Mouse (Mus musculus) megakaryocyte, embryonic 14.5 days (primary cell): Measurements from ENCODE around the gene Zdhhc22. TPM values are rescaled to one million over a fixed set of nuclear protein-coding genes. Genes with fewer than 3 reads are reported as not detected.

Experiments used
- H3K27me3 ChIP-seq: replicated peaks from 2 replicates; pipeline ENCODE3; 2012; ENCODE audit warnings: inconsistent platforms
- H3K36me3 ChIP-seq: replicated peaks from 2 replicates; pipeline ENCODE3; 2012; ENCODE audit warnings: low read length, inconsistent platforms, mixed read lengths
- H3K4me1 ChIP-seq: 2 replicates; pipeline ENCODE4 v1.6.1; 2012; ENCODE audit warnings: inconsistent platforms
- H3K4me3 ChIP-seq: replicated peaks from 2 replicates; pipeline ENCODE3; 2012; ENCODE audit warnings: moderate library complexity, mild to moderate bottlenecking, inconsistent platforms
- H3K9me3 ChIP-seq: 2 replicates; pipeline ENCODE4 v1.6.1; 2012; ENCODE audit warnings: inconsistent platforms
- FLI1 ChIP-seq: IDR thresholded peaks from 2 replicates; pipeline ENCODE4 v1.6.1; 2012; ENCODE audit warnings: low read length, inconsistent platforms, mixed read lengths
- GATA1 ChIP-seq: IDR thresholded peaks from 3 replicates; pipeline ENCODE4 v1.6.1; 2012; ENCODE audit warnings: mixed read lengths, low read length, inconsistent platforms, borderline replicate concordance
- polyA plus RNA-seq: library from polyadenylated mRNA; stranded (reverse); fragments of >175 nt; gene quantifications from 2 replicates; pipeline ENCODE4 v1.2.3, GENCODE M21; 2012; ENCODE audit warnings: low replicate concordance; ENCODE audit not compliant: insufficient read depth

The Zdhhc22 gene
- polyA plus RNA-seq, 1 experiment: not detected

- Histone ChIP-seq H3K4me3 (no peak overlapping the region), H3K36me3 (no peaks in the 10 kb centered on the region), H3K27me3 (peaks cover 86% of the 10 kb centered on the region), H3K4me1 (peaks cover 11% of the 10 kb centered on the region; the same call in 1 of the 2 replicates), H3K9me3 (no peaks in the 10 kb centered on the region)
- TF ChIP-seq GATA1: no peak
- no peak for TF ChIP-seq FLI1
These were observed 6.6 kb downstream of the Zdhhc22 start for GRCm38 (mm10) chr12:86983470-86984193.

- TF ChIP-seq GATA1: no peak
- TF ChIP-seq FLI1: no peak
- H3K36me3 ChIP-seq: no peaks in the 10 kb centered on the region
- H3K27me3 ChIP-seq: peaks cover 75% of the 10 kb centered on the region
- H3K4me3 ChIP-seq: no peak overlapping the region
- peaks cover 35% of the 10 kb centered on the region for H3K4me1 ChIP-seq
- H3K9me3 ChIP-seq: no peaks in the 10 kb centered on the region
These were observed 9.1 kb downstream of the Zdhhc22 start for GRCm38 (mm10) chr12:86981180-86981579.

GRCm38 (mm10) chr12:86977833-86978232 lies 12.4 kb downstream of the Zdhhc22 start:
- Histone ChIP-seq H3K4me1 (peaks cover 58% of the 10 kb centered on the region), H3K4me3 (peak overlapping the region; percentile 42), H3K27me3 (peaks cover 48% of the 10 kb centered on the region), H3K36me3 (no peaks in the 10 kb centered on the region), H3K9me3 (no peaks in the 10 kb centered on the region)
- TF ChIP-seq FLI1 (no peak), GATA1 (no peak)

- no peak for TF ChIP-seq GATA1
- TF ChIP-seq FLI1: no peak
- peaks cover 65% of the 10 kb centered on the region for H3K4me1 ChIP-seq
- H3K27me3 ChIP-seq: peaks cover 39% of the 10 kb centered on the region
- peak overlapping the region; percentile 4 for H3K4me3 ChIP-seq
- no peaks in the 10 kb centered on the region for H3K36me3 ChIP-seq
- no peaks in the 10 kb centered on the region for H3K9me3 ChIP-seq
These were observed 13.6 kb downstream of the Zdhhc22 start for GRCm38 (mm10) chr12:86976511-86977168.

GRCm38 (mm10) chr12:86975761-86976160 lies 14.5 kb downstream of the Zdhhc22 start:
- Histone ChIP-seq H3K36me3 (no peaks in the 10 kb centered on the region), H3K27me3 (peaks cover 30% of the 10 kb centered on the region), H3K4me3 (no peak overlapping the region), H3K4me1 (peaks cover 70% of the 10 kb centered on the region), H3K9me3 (no peaks in the 10 kb centered on the region)
- TF ChIP-seq GATA1 (no peak), FLI1 (no peak)

- H3K9me3 ChIP-seq: no peaks in the 10 kb centered on the region
- H3K36me3 ChIP-seq: no peaks in the 10 kb centered on the region
- H3K4me1 ChIP-seq: peaks cover 81% of the 10 kb centered on the region
- peak overlapping the region; percentile 90 for H3K4me3 ChIP-seq
- TF ChIP-seq FLI1 (no peak), GATA1 (no peak)
- H3K27me3 ChIP-seq: peaks cover 19% of the 10 kb centered on the region
These were observed 15.6 kb downstream of the Zdhhc22 start for GRCm38 (mm10) chr12:86974387-86975288.

GRCm38 (mm10) chr12:86973706-86974105 lies 16.5 kb downstream of the Zdhhc22 start:
- TF ChIP-seq FLI1 (no peak), GATA1 (no peak)
- no peak overlapping the region for H3K4me3 ChIP-seq
- peaks cover 90% of the 10 kb centered on the region for H3K4me1 ChIP-seq
- H3K36me3 ChIP-seq: no peaks in the 10 kb centered on the region
- no peaks in the 10 kb centered on the region for H3K9me3 ChIP-seq
- H3K27me3 ChIP-seq: peaks cover 12% of the 10 kb centered on the region

GRCm38 (mm10) chr12:86973216-86973615 lies 17.0 kb downstream of the Zdhhc22 start:
- Histone ChIP-seq H3K27me3 (peaks cover 8% of the 10 kb centered on the region), H3K36me3 (no peaks in the 10 kb centered on the region), H3K9me3 (no peaks in the 10 kb centered on the region), H3K4me1 (peaks cover 91% of the 10 kb centered on the region), H3K4me3 (no peak overlapping the region)
- TF ChIP-seq FLI1: no peak
- TF ChIP-seq GATA1: no peak

- Histone ChIP-seq H3K4me3 (no peak overlapping the region), H3K9me3 (no peaks in the 10 kb centered on the region), H3K27me3 (no peaks in the 10 kb centered on the region), H3K36me3 (no peaks in the 10 kb centered on the region), H3K4me1 (peaks cover 85% of the 10 kb centered on the region)
- TF ChIP-seq GATA1 (no peak), FLI1 (no peak)
These were observed 19.1 kb downstream of the Zdhhc22 start for GRCm38 (mm10) chr12:86971089-86971488.
